8 mouse cellular contexts compared by ENCODE assay signal in genomic region chr9:78476531-78477020, GRCm38 (mm10). TPM values are rescaled to one million over a fixed set of nuclear protein-coding genes. Genes with fewer than 3 reads are reported as not detected.
DNase-seq lines count a peak whose midpoint lies in the region; ATAC-seq and TF ChIP-seq lines count a peak whose summit lies in the region.

No protein-coding gene starts in this region.

- no peaks in the 10 kb centered on the region for H3K9me3 ChIP-seq in kidney, embryonic 14.5 days (ENCODE audit: control insufficient read depth, low read length)
- no peaks in the 10 kb centered on the region for H3K9me3 ChIP-seq in embryonic facial prominence, embryonic 12.5 days
- H3K9me3 ChIP-seq in limb, embryonic 15.5 days, result no peaks in the 10 kb centered on the region

- WGBS in kidney, embryonic 14.5 days, result 8% methylated on average over 1 of the region's 1 CpGs
- 13% methylated on average over 1 of the region's 1 CpGs for WGBS in embryonic facial prominence, embryonic 12.5 days
- WGBS in limb, embryonic 15.5 days, result 26% methylated on average over 1 of the region's 1 CpGs

- H3K36me3 ChIP-seq in kidney, embryonic 14.5 days (ENCODE audit: control insufficient read depth, insufficient read depth, low read length), result peaks cover 53% of the 10 kb centered on the region
- peaks cover 50% of the 10 kb centered on the region for H3K36me3 ChIP-seq in embryonic facial prominence, embryonic 12.5 days
- peaks cover 57% of the 10 kb centered on the region for H3K36me3 ChIP-seq in limb, embryonic 15.5 days

- no peak overlapping the region for H3K27ac ChIP-seq in kidney, embryonic 14.5 days (ENCODE audit: low read depth, low read length)
- H3K27ac ChIP-seq in embryonic facial prominence, embryonic 12.5 days, result 0 out of 2 replicates have a peak overlapping the region, but pooled peaks have one; percentile 17
- peak overlapping the region; percentile 23 for H3K27ac ChIP-seq in limb, embryonic 15.5 days
- no peak overlapping the region for H3K27ac ChIP-seq in layer of hippocampus, adult 2 months

- no peak for DNase-seq in kidney, postnatal 10 days
- DNase-seq in retina, postnatal 1 day, result peak; percentile 37
- no peak for DNase-seq in Muller cell, postnatal 12 days (ENCODE audit: inconsistent ontology term)
- no peak for DNase-seq in layer of hippocampus, adult 2 months (ENCODE audit: low spot score in 2 of 2)
- no peak for DNase-seq in adrenal gland, adult 8-10 months

- no peak overlapping the region for H3K4me2 ChIP-seq in kidney, embryonic 14.5 days (replicated peaks; ENCODE audit: low read depth, low read length)
- no peak overlapping the region for H3K4me2 ChIP-seq in embryonic facial prominence, embryonic 12.5 days (replicated peaks)
- H3K4me2 ChIP-seq in limb, embryonic 15.5 days, result no peak overlapping the region

- peak; percentile 17 for ATAC-seq in kidney, embryonic 14.5 days (ENCODE audit: low FRiP score, low TSS enrichment)
- ATAC-seq in embryonic facial prominence, embryonic 12.5 days (ENCODE audit: insufficient number of reproducible peaks, insufficient read depth, low FRiP score, low TSS enrichment), result no peak
- ATAC-seq in limb, embryonic 15.5 days (ENCODE audit: insufficient number of reproducible peaks, low FRiP score, low TSS enrichment, low read depth), result no peak

- no peaks in the 10 kb centered on the region for H3K4me1 ChIP-seq in kidney, embryonic 14.5 days (ENCODE audit: control insufficient read depth, insufficient read depth, low read length)
- peaks cover 10% of the 10 kb centered on the region; the same call in 1 of the 2 replicates for H3K4me1 ChIP-seq in embryonic facial prominence, embryonic 12.5 days
- peaks cover 5% of the 10 kb centered on the region; the same call in 1 of the 2 replicates for H3K4me1 ChIP-seq in limb, embryonic 15.5 days

- no peak overlapping the region for H3K9ac ChIP-seq in kidney, embryonic 14.5 days (ENCODE audit: low read depth, low read length)
- H3K9ac ChIP-seq in embryonic facial prominence, embryonic 12.5 days, result no peak overlapping the region
- no peak overlapping the region for H3K9ac ChIP-seq in limb, embryonic 15.5 days

- no peak for TF ChIP-seq CTCF in layer of hippocampus, adult 2 months (conservative IDR thresholded peaks at IDR 0.05)

- no peak overlapping the region for H3K4me3 ChIP-seq in kidney, embryonic 14.5 days (ENCODE audit: low read length)
- H3K4me3 ChIP-seq in embryonic facial prominence, embryonic 12.5 days, result no peak overlapping the region
- H3K4me3 ChIP-seq in limb, embryonic 15.5 days, result no peak overlapping the region
- no peak overlapping the region for H3K4me3 ChIP-seq in layer of hippocampus, adult 2 months

- no peaks in the 10 kb centered on the region for H3K27me3 ChIP-seq in kidney, embryonic 14.5 days (ENCODE audit: control insufficient read depth, insufficient read depth, low read length)
- H3K27me3 ChIP-seq in embryonic facial prominence, embryonic 12.5 days, result no peaks in the 10 kb centered on the region
- no peaks in the 10 kb centered on the region for H3K27me3 ChIP-seq in limb, embryonic 15.5 days

RNA-seq across cellular contexts. Expression of gene Eef1a1, which starts 12.4 kb away (rescaled TPM):
- polyA plus RNA-seq in kidney, embryonic 14.5 days (2014; fragmentation: Nextera tagmentation; extraction: Ambion mirVana), result 5,322 and 6,193 TPM in 2 replicates
- 3,992 and 4,191 TPM in 2 replicates for polyA plus RNA-seq in embryonic facial prominence, embryonic 12.5 days (2016; fragmentation: Nextera tagmentation; extraction: Ambion mirVana)
- polyA plus RNA-seq in limb, embryonic 15.5 days (2015; fragmentation: Nextera tagmentation; extraction: Ambion mirVana), result 4,450 and 5,127 TPM in 2 replicates
- total RNA-seq in layer of hippocampus, adult 2 months (2021), result 1,000 to 10,000 TPM; 3,119 to 3,317 TPM
- 1,000 to 10,000 TPM; 5,975 to 6,274 (median 6,040) TPM for total RNA-seq in adrenal gland, adult 8-10 months (2022)

RNA-seq across cellular contexts. Expression of gene Gm17324, which starts 28.0 kb away (rescaled TPM):
- polyA plus RNA-seq in kidney, embryonic 14.5 days (2014; fragmentation: Nextera tagmentation; extraction: Ambion mirVana), result 0.46 and 0.58 TPM in 2 replicates
- 1.0 and 1.6 TPM in 2 replicates for polyA plus RNA-seq in embryonic facial prominence, embryonic 12.5 days (2016; fragmentation: Nextera tagmentation; extraction: Ambion mirVana)
- polyA plus RNA-seq in limb, embryonic 15.5 days (2015; fragmentation: Nextera tagmentation; extraction: Ambion mirVana), result 0.71 and 0.83 TPM in 2 replicates
- total RNA-seq in layer of hippocampus, adult 2 months (2021), result 1 to 10 TPM; 1.3 to 1.5 TPM
- total RNA-seq in adrenal gland, adult 8-10 months (2022), result under 1 TPM in 1 of 4 experiments, not detected in 3; 0.32 TPM

RNA-seq across cellular contexts. Expression of gene Mto1, which starts 28.6 kb away (rescaled TPM):
- polyA plus RNA-seq in kidney, embryonic 14.5 days (2014; fragmentation: Nextera tagmentation; extraction: Ambion mirVana), result 21.5 and 29.3 TPM in 2 replicates
- 22.1 and 22.8 TPM in 2 replicates for polyA plus RNA-seq in embryonic facial prominence, embryonic 12.5 days (2016; fragmentation: Nextera tagmentation; extraction: Ambion mirVana)
- polyA plus RNA-seq in limb, embryonic 15.5 days (2015; fragmentation: Nextera tagmentation; extraction: Ambion mirVana), result 21.2 and 24.6 TPM in 2 replicates
- total RNA-seq in layer of hippocampus, adult 2 months (2021), result 10 to 100 TPM; 25.1 to 25.8 TPM
- 10 to 100 TPM; 27.4 to 33.7 (median 30.5) TPM for total RNA-seq in adrenal gland, adult 8-10 months (2022)

RNA-seq across cellular contexts. Expression of gene Cgas, which starts 33.5 kb away (rescaled TPM):
- polyA plus RNA-seq in kidney, embryonic 14.5 days (2014; fragmentation: Nextera tagmentation; extraction: Ambion mirVana), result 1.9 and 2.2 TPM in 2 replicates
- polyA plus RNA-seq in embryonic facial prominence, embryonic 12.5 days (2016; fragmentation: Nextera tagmentation; extraction: Ambion mirVana), result 1.7 and 2.1 TPM in 2 replicates
- polyA plus RNA-seq in limb, embryonic 15.5 days (2015; fragmentation: Nextera tagmentation; extraction: Ambion mirVana), result 2.7 and 3.4 TPM in 2 replicates
- under 1 TPM; 0.79 to 0.92 TPM for total RNA-seq in layer of hippocampus, adult 2 months (2021)
- under 1 TPM; 0.52 to 0.86 (median 0.72) TPM for total RNA-seq in adrenal gland, adult 8-10 months (2022)

Comparison
In these comparisons a context has a peak if more than half of its experiments do, and no peak if none do; other contexts are left out.
1. H3K27ac ChIP-seq: peak in embryonic facial prominence, embryonic 12.5 days (single experiment) and limb, embryonic 15.5 days (single experiment); none in kidney, embryonic 14.5 days (single experiment) and layer of hippocampus, adult 2 months (single experiment).